Mouse (Mus musculus) cerebellum, adult 2 months (tissue): ENCODE measurements around the gene Sema4b.

Experiments used
- CTCF ChIP-seq: fragments of 200-500 bp; IDR thresholded peaks from 2 replicates; pipeline ENCODE4 v1.5.1; 2011; ENCODE audit warnings: low read depth, mild to moderate bottlenecking, control low read depth, low read length, moderate library complexity, borderline replicate concordance; ENCODE audit not compliant: insufficient read depth
- POLR2A ChIP-seq: fragments of 200-500 bp; IDR thresholded peaks from 2 replicates; pipeline ENCODE4 v1.6.1; 2011; ENCODE audit warnings: low read length, control low read depth, borderline replicate concordance; ENCODE audit not compliant: insufficient read depth

GRCm38 (mm10) chr7:80203638-80204096, 17.0 kb downstream of the Sema4b start:
- TF ChIP-seq POLR2A (no peak), CTCF (no peak)
